Mouse (Mus musculus): ENCODE data around the gene Rnf130.
"Not testable (repeated sequence)": the region's sequence is repeated elsewhere in the genome, so short reads cannot be mapped to it uniquely, and the experiment has no call there.

Gene Rnf130

DNA sequence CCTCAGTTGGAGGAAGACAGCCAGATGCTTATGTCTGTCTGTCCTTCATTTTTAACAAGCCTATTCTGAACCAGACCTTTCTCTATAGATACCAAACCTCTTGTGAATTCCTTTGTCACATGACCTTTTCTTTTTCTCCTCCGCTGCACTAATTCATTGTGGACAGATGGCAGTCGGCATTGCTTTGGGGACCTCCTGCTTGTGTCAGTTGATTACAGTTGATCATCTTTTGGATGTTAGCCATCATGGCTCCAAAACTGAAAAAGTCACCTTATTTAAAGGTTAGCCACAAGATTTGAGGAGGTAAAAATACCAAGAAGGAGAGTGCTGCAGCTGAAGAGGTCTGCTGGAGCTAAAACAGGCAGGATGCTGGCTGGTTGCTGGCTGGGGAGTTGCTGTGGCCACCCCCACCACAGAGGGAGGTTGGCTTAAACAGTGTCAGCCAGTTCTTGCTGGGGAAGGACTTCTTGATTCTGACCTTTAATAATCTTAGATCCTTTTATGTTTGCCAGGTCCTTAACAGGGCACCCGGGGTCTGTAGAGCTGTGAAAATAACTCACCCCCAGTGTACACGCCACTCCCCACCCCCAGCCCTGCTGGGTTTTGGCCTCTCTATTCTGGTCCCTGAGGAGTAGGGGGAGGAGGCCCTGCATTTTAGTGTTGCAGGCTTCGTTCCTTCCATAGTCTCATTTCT is 66.0 kb downstream of the Rnf130 start:
- DNase-seq: peak; percentile 68 to 86

- no peak for DNase-seq
These were observed 66.5 kb downstream of the Rnf130 start for GRCm38 (mm10) chr11:50091681-50092080.

GRCm38 (mm10) chr11:50095661-50096060 is 70.5 kb downstream of the Rnf130 start:
- no peak for DNase-seq

GRCm38 (mm10) chr11:50097091-50097490 is 71.9 kb downstream of the Rnf130 start:
- peak in 1 of 2 experiments; percentile 84 for DNase-seq

DNA sequence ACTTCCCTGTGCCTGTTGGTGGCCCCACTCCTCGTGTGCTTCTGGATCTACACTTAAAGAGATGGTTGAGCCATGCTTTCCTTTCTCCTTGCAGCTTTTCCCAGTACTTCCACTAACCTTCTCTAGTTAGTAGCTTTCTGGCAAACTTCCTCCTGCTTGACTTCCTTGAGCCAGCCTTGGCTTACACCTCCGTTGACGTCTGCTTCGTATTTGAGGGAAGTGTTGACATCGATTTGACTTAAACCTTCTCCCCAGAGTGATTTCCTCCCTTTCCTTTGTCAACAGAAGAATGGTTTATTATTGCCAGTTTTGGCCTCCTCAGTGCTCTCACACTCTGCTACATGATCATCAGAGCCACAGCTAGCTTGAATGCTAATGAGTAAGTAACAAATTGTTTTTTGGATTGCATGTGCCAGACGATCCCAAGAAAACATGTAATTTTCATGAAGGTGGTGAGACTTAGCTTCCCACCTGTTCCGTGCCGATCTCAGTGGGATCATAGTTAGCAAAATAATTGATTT is 73.9 kb downstream of the Rnf130 start:
- no peak for DNase-seq

DNA sequence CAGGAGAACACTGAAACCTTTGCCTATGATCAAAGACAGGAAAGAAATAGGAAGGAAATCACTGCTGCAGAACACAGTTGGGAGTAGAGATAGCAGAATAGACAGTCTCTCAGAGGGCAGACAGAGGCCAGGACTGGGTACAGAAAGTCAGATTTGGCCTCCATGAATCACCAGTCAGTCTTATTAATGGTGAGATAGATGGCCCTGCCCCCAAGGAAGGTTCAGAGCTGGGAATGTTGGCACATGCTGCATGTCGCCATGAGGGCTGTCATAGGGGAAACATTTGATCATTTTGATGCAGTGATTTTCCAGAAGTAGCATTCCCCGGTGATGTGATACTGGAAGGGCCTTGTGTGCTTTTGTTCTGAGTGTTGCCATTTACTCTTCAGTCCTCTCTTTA is 74.5 kb downstream of the Rnf130 start:
- DNase-seq: peak in 1 of 2 experiments; percentile 35

DNA sequence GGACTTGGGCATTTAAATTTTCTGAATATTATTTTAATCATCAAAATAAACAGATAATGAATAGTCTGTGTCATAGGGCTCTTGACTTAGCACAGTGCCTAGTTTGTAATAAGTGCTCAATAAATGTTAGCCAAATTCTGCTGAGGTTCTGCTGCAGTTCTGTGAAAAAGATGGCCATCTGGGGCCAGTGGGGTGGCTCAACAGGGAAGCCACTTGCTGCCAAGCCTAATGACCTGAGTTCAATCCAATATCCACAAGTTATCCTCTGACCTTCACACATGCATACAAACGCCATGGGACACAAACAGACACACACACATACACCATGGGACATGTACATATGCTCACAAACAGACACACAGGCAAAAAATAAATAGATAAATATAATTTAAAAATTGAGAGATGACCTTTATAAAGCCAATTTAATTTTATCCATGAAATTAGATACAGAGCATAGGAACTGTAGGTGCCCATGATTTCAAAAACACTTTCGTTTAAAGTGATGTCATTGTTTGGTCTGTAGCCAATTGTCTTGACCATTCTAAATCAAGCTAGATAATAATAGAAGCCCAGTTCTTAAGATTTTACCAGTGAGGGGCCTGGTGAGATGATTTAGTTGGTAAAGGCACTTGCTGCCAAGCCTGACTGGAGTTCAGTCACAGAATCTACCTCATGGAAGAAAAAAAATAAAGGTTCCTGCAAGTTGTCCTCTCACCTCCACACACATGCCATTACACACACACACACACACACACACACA is 75.6 kb downstream of the Rnf130 start:
- DNase-seq: peak; percentile 90 to 97

DNA sequence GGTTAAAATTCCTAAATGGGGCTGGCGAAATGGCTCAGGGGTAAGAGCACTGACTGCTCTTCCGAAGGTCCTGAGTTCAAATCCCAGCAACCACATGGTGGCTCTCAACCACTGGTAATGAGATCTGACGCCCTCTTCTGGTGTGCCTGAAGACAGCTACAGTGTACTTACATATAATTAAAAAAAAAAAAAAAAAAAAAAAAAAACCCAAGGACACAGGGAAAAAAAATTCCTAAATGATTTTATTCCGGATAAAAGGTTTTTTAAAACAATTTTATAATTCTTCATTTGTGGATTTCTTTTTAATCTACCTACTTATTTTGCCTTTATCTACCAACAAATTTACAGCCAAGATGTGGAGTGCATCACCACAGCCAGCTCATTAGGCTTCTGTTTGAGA is 76.8 kb downstream of the Rnf130 start:
- not testable (repeated sequence) for DNase-seq

DNA sequence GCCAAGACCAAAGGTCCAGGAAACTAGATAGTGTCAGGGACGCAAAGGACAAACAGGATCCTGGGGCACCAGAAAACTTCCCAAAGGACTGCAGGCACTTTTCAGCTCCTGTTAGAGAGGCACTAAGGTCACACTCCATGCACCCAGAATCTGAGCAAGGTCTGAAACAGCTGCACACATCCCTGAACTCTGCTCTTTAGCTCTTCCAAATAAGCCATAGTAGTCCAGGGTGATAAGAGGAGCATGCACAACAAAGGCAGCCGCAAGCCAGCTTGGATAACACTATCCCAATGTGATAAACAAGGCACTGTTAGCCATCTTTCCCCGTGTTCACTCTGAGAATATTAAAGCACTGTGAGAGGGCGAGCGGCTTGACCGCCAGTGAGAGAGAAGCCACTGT is 78.9 kb downstream of the Rnf130 start:
- no peak for DNase-seq

- no peak for DNase-seq
These were observed 80.1 kb downstream of the Rnf130 start for GRCm38 (mm10) chr11:50105237-50105636.

GRCm38 (mm10) chr11:50106024-50106423 is 80.9 kb downstream of the Rnf130 start:
- no peak for DNase-seq

DNA sequence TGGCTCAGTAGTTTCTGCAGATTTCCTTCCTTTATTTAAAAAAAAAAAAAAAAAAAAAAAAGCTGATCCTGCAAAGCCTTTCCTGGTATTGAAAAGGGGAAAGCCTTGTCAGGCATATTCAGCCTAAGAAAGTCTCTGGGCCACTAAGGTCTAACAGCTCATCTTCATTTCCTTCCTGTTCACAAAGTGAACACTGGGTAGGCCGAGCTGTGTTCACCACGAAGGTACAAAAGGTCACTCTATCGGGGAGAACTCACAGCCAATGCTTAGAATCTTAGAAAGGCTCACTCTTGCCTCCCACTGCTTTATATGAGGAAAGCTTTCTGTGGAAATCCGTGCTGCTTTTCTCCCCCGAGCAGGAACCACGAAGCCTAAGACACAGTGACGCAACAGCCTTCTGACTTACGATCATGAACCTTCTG is 83.7 kb downstream of the Rnf130 start:
- no peak for DNase-seq

- DNase-seq: peak; percentile 87 to 90
These were observed 89.2 kb downstream of the Rnf130 start for GRCm38 (mm10) chr11:50114329-50114728.

GRCm38 (mm10) chr11:50122631-50123081 is 97.5 kb downstream of the Rnf130 start:
- peak; percentile 74 to 77 for DNase-seq

GRCm38 (mm10) chr11:50127781-50128180 is 102.6 kb downstream of the Rnf130 start:
- no peak for DNase-seq

- peak; percentile 95 to 96 for DNase-seq
These were observed 105.9 kb downstream of the Rnf130 start, which contains the start of gene Tbc1d9b for GRCm38 (mm10) chr11:50130811-50131766. Gene Tbc1d9b (plus strand): TSS chr11:50131396.

- DNase-seq: peak in 1 of 2 experiments; percentile 40
These were observed 106.7 kb downstream of the Rnf130 start for GRCm38 (mm10) chr11:50131801-50132201.

- DNase-seq: peak; percentile 24 to 32
These were observed 107.1 kb downstream of the Rnf130 start for GRCm38 (mm10) chr11:50132265-50132664.

GRCm38 (mm10) chr11:50134136-50134859 is 109.2 kb downstream of the Rnf130 start:
- no peak for DNase-seq

DNA sequence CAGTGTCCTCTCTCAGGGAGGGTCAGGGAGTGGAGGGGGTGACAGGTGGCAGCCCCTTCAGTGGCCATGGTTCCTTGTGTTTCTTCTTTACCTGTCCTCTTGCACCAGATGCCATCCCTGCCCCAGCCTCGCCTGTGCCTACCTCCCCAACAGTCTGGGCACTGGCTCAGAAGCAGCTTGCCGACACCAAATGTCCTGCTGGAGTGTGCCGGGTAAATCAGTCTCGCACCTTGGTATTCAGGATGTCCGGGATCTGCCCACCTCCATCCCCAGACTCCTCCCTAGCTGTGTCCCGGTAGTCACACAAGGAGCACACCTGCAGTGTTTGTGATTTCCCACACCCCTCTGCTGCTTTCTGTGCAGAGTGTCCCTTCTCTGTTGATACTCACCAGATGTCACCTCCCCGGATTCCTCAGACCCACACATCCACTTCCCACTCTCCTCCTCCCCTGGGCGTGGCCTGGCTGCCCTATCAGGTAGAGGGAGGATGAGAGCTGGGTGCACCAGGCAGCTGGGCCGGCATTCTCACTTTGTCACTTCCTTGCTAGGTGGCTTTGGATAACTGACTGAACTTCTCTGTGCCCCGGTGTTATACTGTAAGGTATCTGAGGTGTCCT is 113.2 kb downstream of the Rnf130 start:
- no peak for DNase-seq

GRCm38 (mm10) chr11:50139571-50139970 is 114.4 kb downstream of the Rnf130 start:
- DNase-seq: no peak

Measured in cerebellum, postnatal 14 days (tissue).